Mouse (Mus musculus) CH12.LX (cell line): ENCODE measurements at regions not wholly inside any gene's neighbourhood (a gene's known extent, or its start where the extent isn't known, plus 50 kb on each side); places are given as distances from the start of the nearest gene placed in this dataset.

ENCODE experiments used
- DNase-seq: peaks from one replicate; pipeline ENCODE4 v3.0.0-alpha.2; 2013; ENCODE audit errors: extremely low read depth
- H3K27ac ChIP-seq: 2 replicates; pipeline ENCODE4 v1.5.1; 2012; ENCODE audit warnings: low read depth, mild to moderate bottlenecking, control low read depth, moderate library complexity; ENCODE audit not compliant: insufficient read depth
- H3K27me3 ChIP-seq: replicated peaks from 2 replicates; pipeline ENCODE3; 2012; ENCODE audit warnings: inconsistent platforms
- H3K36me3 ChIP-seq, 2 experiments: replicated peaks in 1 of 2; 2 replicates each; pipeline versions ENCODE3 to v1.6.1; 2012; ENCODE audit warnings: inconsistent platforms in 1 of 2, low read length in 1 of 2, mild to moderate bottlenecking in 1 of 2, mixed read lengths in 1 of 2, moderate library complexity in 1 of 2; ENCODE audit not compliant: control insufficient read depth in 1 of 2, insufficient read depth in 1 of 2
- H3K4me1 ChIP-seq, 2 experiments: 2 replicates each; pipeline ENCODE4 v1.6.1; 2012; ENCODE audit warnings: inconsistent platforms in 1 of 2, moderate library complexity in 1 of 2; ENCODE audit not compliant: insufficient read depth in 2 of 2, control insufficient read depth in 1 of 2
- H3K4me2 ChIP-seq: 2 replicates; pipeline ENCODE4 v1.6.1; 2012; ENCODE audit warnings: low read depth, mild to moderate bottlenecking, control low read depth; ENCODE audit not compliant: poor library complexity, insufficient read depth, severe bottlenecking
- H3K4me3 ChIP-seq, 3 experiments: fragments of 150-350 bp in 1 of 3; sonication (generic) in 1 of 3; replicated peaks in 1 of 3; 2 replicates each; pipeline versions ENCODE3 to v1.5.1; 2011 to 2012; ENCODE audit warnings: low read depth in 2 of 3, low read length in 2 of 3, mild to moderate bottlenecking in 2 of 3, moderate library complexity in 2 of 3, control low read depth in 1 of 3, improper control_type of control experiment in 1 of 3, inconsistent platforms in 1 of 3, mixed read lengths in 1 of 3; ENCODE audit not compliant: poor library complexity in 1 of 3
- H3K79me2 ChIP-seq: replicated peaks from 2 replicates; pipeline ENCODE4 v1.6.1; 2012; ENCODE audit warnings: mild to moderate bottlenecking, moderate library complexity; ENCODE audit not compliant: control insufficient read depth, poor library complexity, insufficient read depth, severe bottlenecking; ENCODE audit errors: extremely low read depth
- H3K9ac ChIP-seq: 2 replicates; pipeline ENCODE4 v1.6.1; 2012; ENCODE audit warnings: low read depth, mild to moderate bottlenecking, control low read depth, moderate library complexity; ENCODE audit not compliant: insufficient read depth
- H3K9me3 ChIP-seq: replicated peaks from 2 replicates; pipeline ENCODE3; 2012; ENCODE audit warnings: low read length, inconsistent platforms, mixed read lengths
- CHD1 ChIP-seq: IDR thresholded peaks from 2 replicates; pipeline ENCODE4 v1.6.1; 2012; ENCODE audit warnings: low read depth, low read length, improper control_type of control experiment, inconsistent platforms
- CHD2 ChIP-seq: IDR thresholded peaks from 2 replicates; pipeline ENCODE4 v1.6.1; 2011; ENCODE audit warnings: low read length, improper control_type of control experiment
- CTCF ChIP-seq, 2 experiments: IDR thresholded peaks in 1 of 2; conservative IDR thresholded peaks in 1 of 2; 2 replicates each; pipeline ENCODE4 v1.5.1; 2011 to 2012; ENCODE audit warnings: low read depth in 2 of 2, low read length in 2 of 2, improper control_type of control experiment in 1 of 2, inconsistent platforms in 1 of 2, mild to moderate bottlenecking in 1 of 2, moderate library complexity in 1 of 2
- ELF1 ChIP-seq: IDR thresholded peaks from 2 replicates; pipeline ENCODE4 v1.6.1; 2014; ENCODE audit warnings: low read depth, mild to moderate bottlenecking, inconsistent platforms, low read length, improper control_type of control experiment
- ETS1 ChIP-seq: conservative IDR thresholded peaks from 2 replicates; pipeline ENCODE4 v1.6.1; 2012; ENCODE audit warnings: low read depth, mild to moderate bottlenecking, inconsistent platforms, low read length, improper control_type of control experiment, moderate library complexity
- GABPA ChIP-seq: IDR thresholded peaks from 2 replicates; pipeline ENCODE4 v1.6.1; 2012; ENCODE audit warnings: low read depth, low read length, improper control_type of control experiment, inconsistent platforms; ENCODE audit not compliant: insufficient replicate concordance
- HCFC1 ChIP-seq: IDR thresholded peaks from 2 replicates; pipeline ENCODE4 v1.6.1; 2012; ENCODE audit warnings: low read depth, mild to moderate bottlenecking, inconsistent platforms, low read length, improper control_type of control experiment
- IRF4 ChIP-seq: IDR thresholded peaks from 2 replicates; pipeline ENCODE4 v1.6.1; 2014; ENCODE audit warnings: low read depth, mild to moderate bottlenecking, inconsistent platforms, low read length, improper control_type of control experiment
- JUN ChIP-seq: IDR thresholded peaks from 2 replicates; pipeline ENCODE4 v1.6.1; 2011; ENCODE audit warnings: low read depth, mild to moderate bottlenecking, low read length, improper control_type of control experiment, moderate library complexity; ENCODE audit not compliant: insufficient read depth
- JUND ChIP-seq: conservative IDR thresholded peaks from 2 replicates; pipeline ENCODE4 v1.6.1; 2011; ENCODE audit warnings: low read depth, low read length, improper control_type of control experiment
- KAT2A ChIP-seq: IDR thresholded peaks from 2 replicates; pipeline ENCODE4 v1.6.1; 2012; ENCODE audit warnings: low read length, improper control_type of control experiment, inconsistent platforms; ENCODE audit not compliant: insufficient replicate concordance
- MAFK ChIP-seq: IDR thresholded peaks from 2 replicates; pipeline ENCODE4 v1.6.1; 2011; ENCODE audit warnings: low read length, improper control_type of control experiment; ENCODE audit not compliant: insufficient replicate concordance
- NELFE ChIP-seq: IDR thresholded peaks from 2 replicates; pipeline ENCODE4 v1.6.1; 2011; ENCODE audit warnings: low read depth, low read length, improper control_type of control experiment
- RAD21 ChIP-seq: IDR thresholded peaks from 2 replicates; pipeline ENCODE4 v1.6.1; 2011; ENCODE audit warnings: low read depth, mild to moderate bottlenecking, low read length, improper control_type of control experiment, moderate library complexity
- RCOR1 ChIP-seq: conservative IDR thresholded peaks from 2 replicates; pipeline ENCODE4 v1.6.1; 2012; ENCODE audit warnings: low read depth, mild to moderate bottlenecking, inconsistent platforms, low read length, improper control_type of control experiment
- SIN3A ChIP-seq: IDR thresholded peaks from 2 replicates; pipeline ENCODE4 v1.6.1; 2012; ENCODE audit warnings: low read length, improper control_type of control experiment, inconsistent platforms
- USF2 ChIP-seq: conservative IDR thresholded peaks from 2 replicates; pipeline ENCODE4 v1.6.1; 2011; ENCODE audit warnings: low read depth, low read length, improper control_type of control experiment
- dilution Hi-C: fragments of 300-500 bp; cut with MboI; formaldehyde crosslinking; loops from 2 replicates; pipeline ENCODE4 v1.14.3; 2020; ENCODE audit warnings: low sequenced_read_pairs; ENCODE audit not compliant: extremely low pct_unique_long_range_greater_than_20kb, extremely low pct_ligation_motif_present
- in situ Hi-C: fragments of 300-500 bp; cut with MboI; formaldehyde crosslinking; loops from 3 replicates; pipeline ENCODE4 v1.14.3; 2019; ENCODE audit warnings: low sequenced_read_pairs, low pct_ligation_motif_present, low pct_unique_long_range_greater_than_20kb, mixed read lengths

DNA sequence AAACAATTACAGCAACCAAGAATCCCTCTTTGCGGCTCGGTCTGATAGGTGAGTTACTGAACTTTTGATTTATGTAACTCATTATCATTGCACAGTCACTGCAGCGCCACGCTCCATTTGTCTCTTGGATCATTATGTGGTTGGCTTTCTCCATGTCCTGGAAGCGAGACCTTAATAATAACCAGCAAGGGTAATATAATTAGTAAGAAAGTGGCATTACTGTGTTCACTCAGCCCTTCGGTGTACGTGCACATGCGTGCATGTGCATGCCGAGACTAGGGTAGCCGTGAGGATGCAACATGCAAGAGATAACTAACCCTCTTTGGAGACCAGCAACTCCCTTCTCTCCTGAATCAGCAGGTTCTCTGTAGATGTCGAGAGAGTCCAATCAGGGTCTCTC is 114.9 kb upstream of the Camk1g start:
- in situ Hi-C loops, result no loop called here
- no peaks in the 10 kb centered on the region for H3K9me3 ChIP-seq
- H3K4me3 ChIP-seq, result no peak overlapping the region
- no peaks in the 10 kb centered on the region for H3K36me3 ChIP-seq
- dilution Hi-C loops, result no loop called here
- H3K79me2 ChIP-seq, result no peaks in the 10 kb centered on the region
- no peak overlapping the region for H3K9ac ChIP-seq
- peaks cover 63% of the 10 kb centered on the region for H3K27me3 ChIP-seq
- TF ChIP-seq ELF1 (no peak), CTCF (conservative IDR thresholded peaks at IDR 0.05 in 1 of 2, IDR thresholded peaks at IDR 0.05 in 1 of 2; ENCODE audit: low read depth in 2 of 2, low read length in 2 of 2) (no peak)
- H3K4me1 ChIP-seq, result no peaks in the 10 kb centered on the region
- no peak overlapping the region for H3K4me2 ChIP-seq
- H3K27ac ChIP-seq, result no peak overlapping the region
- DNase-seq, result no peak

DNA sequence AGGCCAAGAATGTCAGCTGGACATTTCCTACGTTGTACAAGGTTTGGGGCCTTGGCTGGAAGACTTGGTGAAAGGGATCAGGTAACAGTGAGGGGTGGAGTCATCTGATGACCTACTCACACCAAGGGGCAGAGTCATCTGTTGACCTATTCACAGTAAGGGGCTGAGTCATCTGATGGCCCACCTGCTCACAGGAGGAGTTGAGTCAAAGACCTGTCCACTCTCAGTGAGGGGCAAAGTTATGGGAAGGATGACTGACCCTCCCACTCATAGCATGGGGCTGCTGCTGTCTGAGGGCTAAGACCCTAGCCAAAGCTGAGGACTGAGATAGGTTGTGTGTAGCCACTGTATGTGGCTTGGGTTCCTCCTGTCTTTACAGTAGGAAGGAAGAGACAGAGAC is 107.2 kb upstream of the Camk1g start:
- no peaks in the 10 kb centered on the region for H3K9me3 ChIP-seq
- H3K4me2 ChIP-seq, result no peak overlapping the region
- DNase-seq, result no peak
- H3K36me3 ChIP-seq, result no peaks in the 10 kb centered on the region
- no peaks in the 10 kb centered on the region for H3K79me2 ChIP-seq
- dilution Hi-C loops, result no loop called here
- no peak overlapping the region for H3K9ac ChIP-seq
- in situ Hi-C loops, result no loop called here
- H3K27ac ChIP-seq, result no peak overlapping the region
- no peaks in the 10 kb centered on the region for H3K4me1 ChIP-seq
- TF ChIP-seq MAFK (no peak), KAT2A (no peak), RCOR1 (no peak), JUN (no peak), JUND (no peak), RAD21 (no peak), ETS1 (no peak), NELFE (no peak), CHD2 (no peak), USF2 (no peak), HCFC1 (no peak), IRF4 (no peak)
- no peak overlapping the region for H3K4me3 ChIP-seq
- peaks cover 76% of the 10 kb centered on the region for H3K27me3 ChIP-seq

DNA sequence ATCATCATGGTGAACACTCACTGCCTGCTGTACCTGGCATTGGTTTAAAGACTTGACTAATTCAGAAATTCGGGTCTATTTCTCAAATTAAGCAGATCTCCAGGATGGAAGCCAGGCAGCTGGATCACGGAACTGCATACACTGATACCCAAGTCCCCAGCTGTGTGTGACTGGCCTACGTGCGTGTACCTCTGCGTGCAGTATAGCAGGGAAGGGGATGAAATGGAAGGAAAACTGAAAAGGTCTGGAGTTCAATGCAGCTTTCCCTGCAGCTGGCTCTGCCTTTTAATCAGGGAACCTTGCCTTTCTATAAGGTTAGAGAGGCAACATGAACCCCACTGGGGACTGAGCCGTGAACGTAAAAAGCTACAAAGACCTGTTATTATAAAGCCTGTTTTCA is 106.7 kb upstream of the Camk1g start:
- Histone ChIP-seq H3K4me2 (no peak overlapping the region), H3K9me3 (no peaks in the 10 kb centered on the region), H3K9ac (no peak overlapping the region), H3K4me1 (no peaks in the 10 kb centered on the region), H3K79me2 (no peaks in the 10 kb centered on the region), H3K27me3 (peaks cover 71% of the 10 kb centered on the region), H3K4me3 (no peak overlapping the region), H3K27ac (no peak overlapping the region), H3K36me3 (no peaks in the 10 kb centered on the region)
- dilution Hi-C loops (no loop called here), in situ Hi-C loops (no loop called here)
- no peak for DNase-seq
- TF ChIP-seq CHD1 (no peak), NELFE (no peak), GABPA (no peak), SIN3A (no peak), RCOR1 (no peak)
